Mouse (Mus musculus): ENCODE measurements around the gene Glcci1. TPM values are rescaled to one million over a fixed set of nuclear protein-coding genes. Genes with fewer than 3 reads are reported as not detected.

The Glcci1 gene
- polyA plus RNA-seq, 1 experiment = 12.2 TPM

DNA sequence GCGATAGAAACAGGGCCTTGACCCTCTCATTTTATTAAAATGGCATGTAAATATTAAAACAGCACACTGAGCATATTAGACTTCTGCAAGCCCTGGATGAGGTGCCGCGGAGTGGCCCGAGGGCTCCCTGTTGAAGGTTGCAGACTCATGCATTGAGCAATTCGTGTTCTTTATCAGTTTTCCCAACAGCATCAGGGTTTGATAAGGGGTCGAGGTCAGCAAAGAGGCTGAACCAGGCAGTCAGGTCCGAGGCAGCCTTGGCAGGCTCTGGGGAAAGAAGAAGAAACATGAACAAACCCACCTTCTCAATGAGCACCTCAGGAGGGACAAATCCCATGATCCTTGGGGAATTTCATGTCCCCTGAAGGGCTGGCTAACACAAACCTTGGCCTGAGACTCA, 121.1 kb downstream of the Glcci1 start:
- 86% methylated on average over 7 of the region's 7 CpGs for WGBS
- no peaks in the 10 kb centered on the region for H3K27me3 ChIP-seq (ENCODE audit: control insufficient read depth, insufficient read depth, low read length)
- TF ChIP-seq POLR2A (IDR thresholded peaks at IDR 0.05; ENCODE audit: borderline replicate concordance, insufficient read depth, low read length) = no peak
- TF ChIP-seq CTCF (IDR thresholded peaks at IDR 0.05; ENCODE audit: borderline replicate concordance, insufficient read depth, low read depth, low read length) = no peak
- no peak overlapping the region for H3K4me3 ChIP-seq (replicated peaks; ENCODE audit: insufficient read depth, low read depth, low read length)
- no peak for DNase-seq
- no peaks in the 10 kb centered on the region for H3K4me1 ChIP-seq (ENCODE audit: control insufficient read depth, insufficient read depth, low read length)
- no peak overlapping the region for H3K27ac ChIP-seq (ENCODE audit: insufficient read depth, low read length)

DNA sequence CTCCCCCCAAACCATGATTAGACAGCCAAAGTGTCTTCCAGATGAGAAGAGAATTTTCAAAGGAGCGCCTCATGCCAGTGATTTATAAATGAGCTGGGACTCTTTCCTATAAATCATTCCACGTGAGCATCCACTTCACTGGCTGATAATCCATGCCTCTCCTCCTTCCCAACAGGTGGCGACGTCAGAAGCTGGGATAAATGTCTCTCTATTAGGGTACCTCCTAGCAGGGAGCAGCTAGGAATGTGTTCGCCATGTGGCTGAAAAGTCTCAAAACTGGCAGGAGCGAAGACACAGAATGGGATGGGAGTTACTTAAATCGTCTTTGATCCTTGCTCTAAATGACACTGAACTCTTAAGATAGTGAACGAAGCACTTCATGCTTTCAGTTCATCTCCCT, 122.0 kb downstream of the Glcci1 start:
- H3K27ac ChIP-seq (ENCODE audit: insufficient read depth, low read length) = no peak overlapping the region

DNA sequence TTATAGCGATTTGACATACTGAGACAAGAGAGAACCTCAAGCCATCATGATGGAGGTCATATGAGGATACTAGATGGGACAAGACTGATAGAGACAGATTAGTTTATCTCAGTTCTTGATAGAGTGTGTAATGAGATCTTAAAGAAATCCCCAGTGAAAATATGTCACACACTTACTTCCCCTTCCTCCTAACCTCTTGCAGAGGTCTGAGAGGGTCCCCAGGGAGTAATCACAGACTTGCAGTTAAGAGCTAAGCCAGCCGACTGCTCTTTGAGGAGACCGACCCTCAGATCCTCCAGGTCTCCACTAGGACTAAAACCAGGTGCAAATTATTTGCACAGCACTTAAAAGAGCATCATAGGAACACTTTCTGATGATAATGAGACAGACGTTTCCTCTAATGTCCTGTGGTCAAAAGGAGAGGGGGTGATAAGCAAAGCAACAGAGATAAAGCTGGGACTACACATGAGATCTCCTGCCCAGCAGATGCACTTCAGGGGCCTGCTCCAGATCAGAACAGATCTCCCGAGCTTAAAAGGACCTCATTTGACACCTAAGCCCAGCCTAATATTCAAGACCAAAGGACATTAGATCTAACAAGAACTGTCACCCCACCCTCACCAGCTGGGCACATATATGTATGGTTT, 122.7 kb downstream of the Glcci1 start:
- no peak overlapping the region for H3K4me3 ChIP-seq (replicated peaks; ENCODE audit: insufficient read depth, low read depth, low read length)
- DNase-seq = no peak
- TF ChIP-seq POLR2A (IDR thresholded peaks at IDR 0.05; ENCODE audit: borderline replicate concordance, insufficient read depth, low read length) (no peak), CTCF (IDR thresholded peaks at IDR 0.05; ENCODE audit: borderline replicate concordance, insufficient read depth, low read depth, low read length) (no peak)
- H3K27ac ChIP-seq (ENCODE audit: insufficient read depth, low read length) = no peak overlapping the region
- H3K4me1 ChIP-seq (ENCODE audit: control insufficient read depth, insufficient read depth, low read length) = no peaks in the 10 kb centered on the region
- WGBS = 90% methylated on average over 5 of the region's 5 CpGs
- H3K27me3 ChIP-seq (ENCODE audit: control insufficient read depth, insufficient read depth, low read length) = no peaks in the 10 kb centered on the region

More for the DNA sequence above, 122.0 kb downstream of the Glcci1 start:
- H3K4me1 ChIP-seq (ENCODE audit: control insufficient read depth, insufficient read depth, low read length) = no peaks in the 10 kb centered on the region
- H3K27me3 ChIP-seq (ENCODE audit: control insufficient read depth, insufficient read depth, low read length) = no peaks in the 10 kb centered on the region
- WGBS = 57% methylated on average over 8 of the region's 8 CpGs
- DNase-seq = no peak
- no peak overlapping the region for H3K4me3 ChIP-seq (replicated peaks; ENCODE audit: insufficient read depth, low read depth, low read length)
- no peak for TF ChIP-seq POLR2A (IDR thresholded peaks at IDR 0.05; ENCODE audit: borderline replicate concordance, insufficient read depth, low read length)
- no peak for TF ChIP-seq CTCF (IDR thresholded peaks at IDR 0.05; ENCODE audit: borderline replicate concordance, insufficient read depth, low read depth, low read length)

DNA sequence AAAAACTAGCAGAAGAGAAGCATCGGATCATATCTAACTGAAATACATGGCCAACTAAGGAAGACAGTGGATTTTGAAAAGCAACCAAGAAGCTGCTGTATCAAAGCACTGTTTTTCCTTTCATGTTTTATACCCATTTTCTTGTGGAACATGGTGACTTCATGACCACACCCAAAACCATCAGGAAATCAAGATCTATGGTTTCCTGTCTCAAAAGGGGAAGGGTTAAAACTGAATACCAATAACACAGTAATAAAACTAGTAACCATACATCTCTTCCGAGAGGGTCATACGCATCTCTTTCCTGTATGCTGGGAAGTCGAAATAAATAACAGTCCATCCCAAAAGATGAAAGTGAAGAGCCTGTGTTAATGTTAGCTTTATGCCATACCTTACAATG, 123.3 kb downstream of the Glcci1 start:
- Histone ChIP-seq H3K4me1 (ENCODE audit: control insufficient read depth, insufficient read depth, low read length) (peaks cover 1% of the 10 kb centered on the region; the same call in 1 of the 2 replicates), H3K4me3 (replicated peaks; ENCODE audit: insufficient read depth, low read depth, low read length) (no peak overlapping the region), H3K27ac (ENCODE audit: insufficient read depth, low read length) (no peak overlapping the region), H3K27me3 (ENCODE audit: control insufficient read depth, insufficient read depth, low read length) (no peaks in the 10 kb centered on the region)
- TF ChIP-seq POLR2A (IDR thresholded peaks at IDR 0.05; ENCODE audit: borderline replicate concordance, insufficient read depth, low read length) = no peak
- no peak for TF ChIP-seq CTCF (IDR thresholded peaks at IDR 0.05; ENCODE audit: borderline replicate concordance, insufficient read depth, low read depth, low read length)
- DNase-seq = no peak
- WGBS = 97% methylated on average over 4 of the region's 4 CpGs

DNA sequence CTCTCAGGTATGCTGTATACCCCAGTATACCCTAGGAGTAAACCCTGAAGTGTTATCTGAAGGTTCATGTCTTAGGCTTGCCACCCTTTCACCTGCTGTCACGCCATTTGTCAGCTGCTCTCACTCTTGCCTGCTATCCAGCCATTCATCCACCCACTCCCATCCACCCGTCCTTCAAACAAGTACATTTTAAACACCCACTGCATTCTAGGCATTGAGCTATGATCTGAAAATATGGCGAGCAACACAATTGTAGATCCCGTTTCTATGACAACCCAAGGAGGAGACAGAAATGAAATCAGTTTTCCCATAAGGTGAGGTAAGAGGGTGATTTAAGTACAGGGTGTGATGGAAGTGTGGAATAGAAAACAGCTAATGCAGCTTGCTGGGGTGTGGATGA, 128.7 kb downstream of the Glcci1 start:
- no peak for TF ChIP-seq POLR2A (IDR thresholded peaks at IDR 0.05; ENCODE audit: borderline replicate concordance, insufficient read depth, low read length)
- TF ChIP-seq CTCF (IDR thresholded peaks at IDR 0.05; ENCODE audit: borderline replicate concordance, insufficient read depth, low read depth, low read length) = no peak
- 82% methylated on average over 4 of the region's 4 CpGs for WGBS
- Histone ChIP-seq H3K27me3 (ENCODE audit: control insufficient read depth, insufficient read depth, low read length) (no peaks in the 10 kb centered on the region), H3K27ac (ENCODE audit: insufficient read depth, low read length) (no peak overlapping the region), H3K4me1 (ENCODE audit: control insufficient read depth, insufficient read depth, low read length) (peaks cover 13% of the 10 kb centered on the region), H3K4me3 (replicated peaks; ENCODE audit: insufficient read depth, low read depth, low read length) (no peak overlapping the region)
- DNase-seq = no peak

DNA sequence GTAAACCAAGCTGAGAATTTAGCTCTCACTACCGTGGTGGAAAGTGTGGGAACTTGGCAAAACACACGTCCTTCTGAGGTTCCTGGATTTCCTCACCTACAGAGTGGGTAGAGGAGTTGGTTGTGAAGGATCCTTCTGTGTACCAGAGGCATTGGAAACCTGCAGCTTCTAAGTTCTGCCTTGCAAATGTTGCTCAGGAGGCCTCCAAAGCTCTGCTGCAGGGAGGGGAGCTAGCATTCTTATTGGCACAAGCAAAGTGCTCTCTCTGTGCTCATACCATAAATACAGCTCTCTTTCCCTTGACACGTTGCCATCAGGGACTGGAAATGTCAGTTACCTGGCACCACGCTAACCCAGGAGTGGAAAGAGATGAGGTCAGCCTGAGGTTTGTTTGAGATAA, 129.5 kb downstream of the Glcci1 start:
- H3K27me3 ChIP-seq (ENCODE audit: control insufficient read depth, insufficient read depth, low read length) = no peaks in the 10 kb centered on the region
- H3K27ac ChIP-seq (ENCODE audit: insufficient read depth, low read length) = peak overlapping the region; percentile 24; the same call in 1 of the 2 replicates
- peaks cover 13% of the 10 kb centered on the region for H3K4me1 ChIP-seq (ENCODE audit: control insufficient read depth, insufficient read depth, low read length)
- H3K4me3 ChIP-seq (replicated peaks; ENCODE audit: insufficient read depth, low read depth, low read length) = no peak overlapping the region
- WGBS = 23% methylated on average over 4 of the region's 4 CpGs
- DNase-seq = peak; percentile 44 to 77
- no peak for TF ChIP-seq CTCF (IDR thresholded peaks at IDR 0.05; ENCODE audit: borderline replicate concordance, insufficient read depth, low read depth, low read length)
- no peak for TF ChIP-seq POLR2A (IDR thresholded peaks at IDR 0.05; ENCODE audit: borderline replicate concordance, insufficient read depth, low read length)

DNA sequence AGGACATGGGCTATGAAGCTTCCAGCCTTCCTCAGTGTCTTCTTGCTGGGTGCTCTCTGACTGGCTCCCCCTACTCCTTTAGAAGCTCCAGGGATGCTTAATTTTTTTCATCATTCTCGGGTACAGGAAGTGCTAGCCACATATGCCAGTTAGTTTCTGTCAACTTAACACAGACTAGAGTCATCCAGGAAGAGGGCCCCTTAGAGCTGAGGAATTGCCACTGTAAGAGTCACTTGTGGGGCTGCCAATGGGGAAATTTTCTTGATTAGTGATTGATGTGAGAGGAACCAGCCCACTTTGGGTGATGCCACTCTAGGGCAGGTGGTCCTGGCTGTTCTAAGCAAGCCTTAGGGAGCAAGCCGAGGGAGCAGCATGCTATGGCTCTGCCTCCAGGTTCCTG, 130.1 kb downstream of the Glcci1 start:
- WGBS = 60% methylated on average over 2 of the region's 2 CpGs
- Histone ChIP-seq H3K27ac (ENCODE audit: insufficient read depth, low read length) (no peak overlapping the region), H3K4me1 (ENCODE audit: control insufficient read depth, insufficient read depth, low read length) (peaks cover 13% of the 10 kb centered on the region), H3K27me3 (ENCODE audit: control insufficient read depth, insufficient read depth, low read length) (no peaks in the 10 kb centered on the region), H3K4me3 (replicated peaks; ENCODE audit: insufficient read depth, low read depth, low read length) (no peak overlapping the region)
- TF ChIP-seq POLR2A (IDR thresholded peaks at IDR 0.05; ENCODE audit: borderline replicate concordance, insufficient read depth, low read length) = no peak
- TF ChIP-seq CTCF (IDR thresholded peaks at IDR 0.05; ENCODE audit: borderline replicate concordance, insufficient read depth, low read depth, low read length) = no peak
- no peak for DNase-seq

DNA sequence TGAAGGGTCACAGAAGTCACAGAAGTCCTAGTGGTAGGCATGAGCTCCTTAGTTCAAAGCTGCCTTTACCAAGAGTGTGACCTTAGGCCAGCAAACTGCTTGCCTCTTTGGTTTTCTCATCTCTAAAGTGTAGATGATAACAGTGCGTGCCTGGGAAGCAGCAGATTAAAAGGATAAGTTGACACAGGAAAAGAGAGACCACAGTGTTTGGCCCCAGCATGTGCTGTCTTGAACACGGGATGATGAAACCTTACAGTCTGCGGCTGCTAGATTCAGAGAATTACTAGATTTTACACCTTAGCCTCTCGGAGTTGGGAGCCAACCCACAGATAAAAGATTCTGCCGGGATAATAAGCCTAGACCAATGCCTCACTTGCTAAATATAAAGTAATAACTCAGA, 131.5 kb downstream of the Glcci1 start:
- DNase-seq = no peak
- no peak overlapping the region for H3K27ac ChIP-seq (ENCODE audit: insufficient read depth, low read length)
- H3K27me3 ChIP-seq (ENCODE audit: control insufficient read depth, insufficient read depth, low read length) = no peaks in the 10 kb centered on the region
- H3K4me3 ChIP-seq (replicated peaks; ENCODE audit: insufficient read depth, low read depth, low read length) = no peak overlapping the region
- no peak for TF ChIP-seq CTCF (IDR thresholded peaks at IDR 0.05; ENCODE audit: borderline replicate concordance, insufficient read depth, low read depth, low read length)
- no peak for TF ChIP-seq POLR2A (IDR thresholded peaks at IDR 0.05; ENCODE audit: borderline replicate concordance, insufficient read depth, low read length)
- WGBS = 95% methylated on average over 5 of the region's 5 CpGs
- peaks cover 21% of the 10 kb centered on the region for H3K4me1 ChIP-seq (ENCODE audit: control insufficient read depth, insufficient read depth, low read length)
